Mouse (Mus musculus) cerebellum, adult 2 months (tissue): ENCODE results near the gene Xpc.

Experiments used
- CTCF ChIP-seq: fragments of 200-500 bp; IDR thresholded peaks from 2 replicates; pipeline ENCODE4 v1.5.1; 2011; ENCODE audit warnings: low read depth, mild to moderate bottlenecking, control low read depth, low read length, moderate library complexity, borderline replicate concordance; ENCODE audit not compliant: insufficient read depth
- POLR2A ChIP-seq: fragments of 200-500 bp; IDR thresholded peaks from 2 replicates; pipeline ENCODE4 v1.6.1; 2011; ENCODE audit warnings: low read length, control low read depth, borderline replicate concordance; ENCODE audit not compliant: insufficient read depth

GRCm38 (mm10) chr6:91489872-91490271, 25.8 kb downstream of the Xpc start:
- no peak for TF ChIP-seq POLR2A
- TF ChIP-seq CTCF = no peak
